In genomic region chr3:79139245-79139644, GRCm38 (mm10) we compare ENCODE assay signal across 12 mouse cellular contexts.
DNase-seq lines count a peak whose midpoint lies in the region; ATAC-seq and TF ChIP-seq lines count a peak whose summit lies in the region.
"Had no signal": no experiment of that assay in that cellular context is flagged by ENCODE, and none has a peak within 500 bp of the region (broad histone marks: within the 10 kb centered on the region; RNA-seq: fewer than 3 reads in every experiment).

No protein-coding gene starts in this region.

- peak; percentile 17 for DNase-seq in hindbrain, embryonic 11.5 days (ENCODE audit: low spot score)
- no peak for DNase-seq in hindbrain, embryonic 10.5 days (ENCODE audit: low spot score)
- peak; percentile 85 for DNase-seq in MN1 (ENCODE audit: low spot score)
- peak; percentile 46 to 78 for DNase-seq in adrenal gland, postnatal 36 days
- DNase-seq in hindbrain, postnatal 0 days (ENCODE audit: low spot score): peak; percentile 65
- no peak for DNase-seq in thymus, postnatal 25 days
- DNase-seq in left cerebral cortex, postnatal 25 days (ENCODE audit: low spot score in 2 of 2): no peak
- DNase-seq in right cerebral cortex, adult 2 months (ENCODE audit: low spot score in 2 of 2): no peak
- DNase-seq: cerebellum, adult 8-10 months; gastrocnemius, postnatal 10 days had no signal

- TF ChIP-seq CTCF in hindbrain, postnatal 0 days (IDR thresholded peaks at IDR 0.05; ENCODE audit: low read depth): no peak

- H3K4me2 ChIP-seq in hindbrain, embryonic 11.5 days (replicated peaks; ENCODE audit: low read depth, low read length): no peak overlapping the region
- peak overlapping the region; percentile 18; the same call in 1 of the 2 replicates for H3K4me2 ChIP-seq in hindbrain, postnatal 0 days (ENCODE audit: low read depth, low read length)
- H3K4me2 ChIP-seq: neural tube, embryonic 12.5 days had no signal

- peak; percentile 38; the same call in 1 of the 2 replicates for ATAC-seq in hindbrain, embryonic 11.5 days (ENCODE audit: low FRiP score)
- ATAC-seq in hindbrain, postnatal 0 days: no peak

- H3K4me1 ChIP-seq in hindbrain, embryonic 11.5 days (replicated peaks; ENCODE audit: control insufficient read depth, insufficient read depth, low read length): no peaks in the 10 kb centered on the region
- peaks cover 3% of the 10 kb centered on the region for H3K4me1 ChIP-seq in hindbrain, embryonic 10.5 days (replicated peaks)
- H3K4me1 ChIP-seq in hindbrain, postnatal 0 days (ENCODE audit: insufficient read depth, low read length): peaks cover 7% of the 10 kb centered on the region

- WGBS in hindbrain, embryonic 11.5 days: 52% methylated on average over 3 of the region's 3 CpGs
- WGBS in hindbrain, embryonic 10.5 days: 75% methylated on average over 3 of the region's 3 CpGs
- 12% methylated on average over 3 of the region's 3 CpGs for WGBS in hindbrain, postnatal 0 days

- no peak overlapping the region for H3K27ac ChIP-seq in hindbrain, embryonic 11.5 days (ENCODE audit: low read depth, low read length)
- no peak overlapping the region for H3K27ac ChIP-seq in hindbrain, embryonic 10.5 days
- H3K27ac ChIP-seq in hindbrain, postnatal 0 days: no peak overlapping the region; the same call in 1 of the 2 replicates
- H3K27ac ChIP-seq: neural tube, embryonic 12.5 days had no signal

- no peaks in the 10 kb centered on the region for H3K9me3 ChIP-seq in hindbrain, embryonic 11.5 days (ENCODE audit: control insufficient read depth, low read length)
- H3K9me3 ChIP-seq in hindbrain, embryonic 10.5 days: no peaks in the 10 kb centered on the region
- H3K9me3 ChIP-seq in hindbrain, postnatal 0 days (ENCODE audit: low read length): no peaks in the 10 kb centered on the region
- H3K9me3 ChIP-seq: G1E; neural tube, embryonic 12.5 days had no signal

- H3K9ac ChIP-seq in hindbrain, embryonic 11.5 days (ENCODE audit: low read depth, low read length): no peak overlapping the region
- H3K9ac ChIP-seq in hindbrain, postnatal 0 days (replicated peaks; ENCODE audit: low read length): no peak overlapping the region
- H3K9ac ChIP-seq: neural tube, embryonic 12.5 days had no signal

- no peaks in the 10 kb centered on the region for H3K36me3 ChIP-seq in hindbrain, embryonic 11.5 days (ENCODE audit: control insufficient read depth, insufficient read depth, low read length)
- no peaks in the 10 kb centered on the region for H3K36me3 ChIP-seq in hindbrain, embryonic 10.5 days
- no peaks in the 10 kb centered on the region for H3K36me3 ChIP-seq in hindbrain, postnatal 0 days (ENCODE audit: insufficient read depth, low read length)
- H3K36me3 ChIP-seq: G1E; neural tube, embryonic 12.5 days had no signal

- intact Hi-C loops in left cerebral cortex, postnatal 25 days (cut with DNase I): no loop called here

- H3K27me3 ChIP-seq in hindbrain, embryonic 11.5 days (ENCODE audit: control insufficient read depth, insufficient read depth, low read length): no peaks in the 10 kb centered on the region
- H3K27me3 ChIP-seq in hindbrain, embryonic 10.5 days (ENCODE audit: insufficient read depth, poor library complexity, severe bottlenecking): no peaks in the 10 kb centered on the region
- no peaks in the 10 kb centered on the region for H3K27me3 ChIP-seq in hindbrain, postnatal 0 days (ENCODE audit: insufficient read depth, low read length)
- H3K27me3 ChIP-seq: neural tube, embryonic 12.5 days had no signal

- no peak overlapping the region for H3K4me3 ChIP-seq in hindbrain, embryonic 11.5 days (ENCODE audit: low read depth, low read length)
- H3K4me3 ChIP-seq in hindbrain, embryonic 10.5 days: no peak overlapping the region
- no peak overlapping the region for H3K4me3 ChIP-seq in hindbrain, postnatal 0 days (ENCODE audit: low read length)
- H3K4me3 ChIP-seq: neural tube, embryonic 12.5 days had no signal

Comparison
In these comparisons a context has a peak if more than half of its experiments do, and no peak if none do; other contexts are left out.
1. DNase-seq: peak in hindbrain, embryonic 11.5 days (single experiment), MN1 (single experiment), adrenal gland, postnatal 36 days (2 of 2) and hindbrain, postnatal 0 days (single experiment); none in hindbrain, embryonic 10.5 days (single experiment), thymus, postnatal 25 days (single experiment), left cerebral cortex, postnatal 25 days (0 of 2) and right cerebral cortex, adult 2 months (0 of 2).